Mouse (Mus musculus) lung, postnatal 14 days (tissue): ENCODE results near the gene Ear14.
"Not testable (repeated sequence)": the region's sequence is repeated elsewhere in the genome, so short reads cannot be mapped to it uniquely, and the experiment has no call there.

Experiments used
- DNase-seq: peaks from one replicate; pipeline ENCODE4 v3.0.0; 2021

Gene Ear14

GRCm38 (mm10) chr14:51203115-51203514 lies at the start of gene Ear14:
Ear14 (plus strand) TSS chr14:51203391.
- no peak for DNase-seq

GRCm38 (mm10) chr14:51156056-51156735 lies 47.0 kb upstream of the Ear14 start:
- no peak for DNase-seq

GRCm38 (mm10) chr14:51156736-51157068 lies 46.5 kb upstream of the Ear14 start:
- DNase-seq = no peak

- no peak for DNase-seq
Measured at GRCm38 (mm10) chr14:51157072-51157471, 46.1 kb upstream of the Ear14 start.

- peak; percentile 19 for DNase-seq
Measured at GRCm38 (mm10) chr14:51161976-51162375, 41.2 kb upstream of the Ear14 start, which contains the start of gene Rnase2b. Rnase2b (plus strand) TSS chr14:51162260.

GRCm38 (mm10) chr14:51163323-51163722 lies 39.9 kb upstream of the Ear14 start:
- DNase-seq = not testable (repeated sequence)

GRCm38 (mm10) chr14:51165435-51165834 lies 37.8 kb upstream of the Ear14 start:
- DNase-seq = no peak

- DNase-seq = no peak
Measured at GRCm38 (mm10) chr14:51166068-51166467, 37.1 kb upstream of the Ear14 start.

- DNase-seq = peak; percentile 39
Measured at GRCm38 (mm10) chr14:51172095-51172865, 30.9 kb upstream of the Ear14 start.

- not testable (repeated sequence) for DNase-seq
Measured at GRCm38 (mm10) chr14:51172947-51173346, 30.2 kb upstream of the Ear14 start.

- no peak for DNase-seq
Measured at GRCm38 (mm10) chr14:51173843-51174242, 29.3 kb upstream of the Ear14 start.

- not testable (repeated sequence) for DNase-seq
Measured at GRCm38 (mm10) chr14:51181051-51181450, 22.1 kb upstream of the Ear14 start.

- peak; percentile 46 for DNase-seq
Measured at GRCm38 (mm10) chr14:51195681-51196080, 7.5 kb upstream of the Ear14 start.

- no peak for DNase-seq
Measured at GRCm38 (mm10) chr14:51199098-51200023, 3.8 kb upstream of the Ear14 start, which contains the start of gene Ang2. Ang2 (minus strand) TSS chr14:51199148.

GRCm38 (mm10) chr14:51200054-51200453 lies 3.1 kb upstream of the Ear14 start:
- no peak for DNase-seq

- DNase-seq = no peak
Measured at GRCm38 (mm10) chr14:51200466-51200865, 2.7 kb upstream of the Ear14 start.

- DNase-seq = not testable (repeated sequence)
Measured at GRCm38 (mm10) chr14:51220075-51220474, 16.9 kb downstream of the Ear14 start.

- DNase-seq = not testable (repeated sequence)
Measured at GRCm38 (mm10) chr14:51229657-51230056, 26.5 kb downstream of the Ear14 start.

GRCm38 (mm10) chr14:51237488-51237887 lies 34.3 kb downstream of the Ear14 start:
- DNase-seq = not testable (repeated sequence)

- DNase-seq = peak; percentile 46
Measured at GRCm38 (mm10) chr14:51240899-51241298, 37.7 kb downstream of the Ear14 start.

GRCm38 (mm10) chr14:51247736-51248135 lies 44.5 kb downstream of the Ear14 start:
- DNase-seq = no peak

GRCm38 (mm10) chr14:51250348-51250747 lies 47.2 kb downstream of the Ear14 start:
- no peak for DNase-seq

GRCm38 (mm10) chr14:51252206-51252605 lies 49.0 kb downstream of the Ear14 start:
- not testable (repeated sequence) for DNase-seq
